Mouse (Mus musculus) midbrain, embryonic 11.5 days (tissue): ENCODE measurements around the gene Pea15a. TPM values are rescaled to one million over a fixed set of nuclear protein-coding genes. Genes with fewer than 3 reads are reported as not detected.

Experiments
- ATAC-seq: fragments of 200-750 bp; cut with Nextera tagmentation; 2 replicates; pipeline ENCODE4 v1.8.0; 2017; ENCODE audit warnings: moderate TSS enrichment, moderate library complexity; ENCODE audit not compliant: low FRiP score
- DNase-seq: peaks from one replicate; pipeline ENCODE4 v3.0.0; 2015; ENCODE audit warnings: low spot score; ENCODE audit errors: missing footprints
- H3K27ac ChIP-seq: fragments of 300-500 bp; sonication (generic); 2 replicates; pipeline ENCODE4 v1.5.1; 2014; ENCODE audit warnings: low read depth, low read length
- H3K27me3 ChIP-seq: fragments of 300-500 bp; sonication (generic); 2 replicates; pipeline ENCODE4 v1.6.1; 2014; ENCODE audit warnings: mild to moderate bottlenecking, low read length, moderate library complexity, mixed read lengths; ENCODE audit not compliant: control insufficient read depth, insufficient read depth
- H3K36me3 ChIP-seq: fragments of 300-500 bp; sonication (generic); 2 replicates; pipeline ENCODE4 v1.6.1; 2014; ENCODE audit warnings: mild to moderate bottlenecking, low read length, moderate library complexity, mixed read lengths; ENCODE audit not compliant: control insufficient read depth, insufficient read depth
- H3K4me1 ChIP-seq: fragments of 300-500 bp; sonication (generic); 2 replicates; pipeline ENCODE4 v1.6.1; 2014; ENCODE audit warnings: low read length; ENCODE audit not compliant: control insufficient read depth, insufficient read depth
- H3K4me2 ChIP-seq: fragments of 300-500 bp; sonication (generic); 2 replicates; pipeline ENCODE4 v1.6.1; 2014; ENCODE audit warnings: mild to moderate bottlenecking, moderate library complexity
- H3K4me3 ChIP-seq: fragments of 300-500 bp; sonication (generic); 2 replicates; pipeline ENCODE4 v1.5.1; 2014; ENCODE audit warnings: low read depth, low read length
- H3K9ac ChIP-seq: fragments of 300-500 bp; sonication (generic); 2 replicates; pipeline ENCODE4 v1.6.1; 2014; ENCODE audit warnings: low read length
- H3K9me3 ChIP-seq: fragments of 300-500 bp; sonication (generic); 2 replicates; pipeline ENCODE4 v1.6.1; 2016; ENCODE audit warnings: low read length; ENCODE audit not compliant: control insufficient read depth
- WGBS: fragments of 180-500 bp; shearing (Covaris S2); extraction: QIAGEN DNeasy Blood & Tissue Kit; methylation state at CpG from one replicate; pipeline ENCODE4 v1.1.7; 2014; 5-methylcytosine and 5-hydroxymethylcytosine counted together
- polyA plus RNA-seq: library from polyadenylated mRNA; unstranded; fragments of >200 nt; fragmentation: Nextera tagmentation; extraction: Ambion mirVana; gene quantifications from 2 replicates; pipeline ENCODE4 v1.2.1, GENCODE M21; 2014

Pea15a gene
- polyA plus RNA-seq, 1 experiment from 2014 or later: 337 TPM

- H3K27ac ChIP-seq: peak overlapping the region; percentile 84; the same call in 1 of the 2 replicates
- H3K9me3 ChIP-seq: no peaks in the 10 kb centered on the region
- H3K9ac ChIP-seq: peak overlapping the region; percentile 97
- H3K4me2 ChIP-seq: peak overlapping the region; percentile 52
- ATAC-seq (no peak), DNase-seq (peak; percentile 88)
- H3K4me1 ChIP-seq: peaks cover 6% of the 10 kb centered on the region
- 21% methylated on average over 19 of the region's 19 CpGs for WGBS
- H3K27me3 ChIP-seq: no peaks in the 10 kb centered on the region
- peaks cover 10% of the 10 kb centered on the region for H3K36me3 ChIP-seq
- H3K4me3 ChIP-seq: peak overlapping the region; percentile 80
Observed at GRCm38 (mm10) chr1:172148955-172149815, 57.4 kb downstream of the Pea15a start.

- Histone ChIP-seq H3K4me1 (peaks cover 6% of the 10 kb centered on the region), H3K9me3 (no peaks in the 10 kb centered on the region), H3K4me3 (peak overlapping the region; percentile 80), H3K36me3 (peaks cover 6% of the 10 kb centered on the region), H3K27ac (peak overlapping the region; percentile 84), H3K27me3 (no peaks in the 10 kb centered on the region), H3K4me2 (peak overlapping the region; percentile 52), H3K9ac (peak overlapping the region; percentile 97)
- ATAC-seq (peak; percentile 70), DNase-seq (peak; percentile 96)
- WGBS: under 1% methylated on average over 40 of the region's 40 CpGs
Observed at GRCm38 (mm10) chr1:172148279-172148954, 58.2 kb downstream of the Pea15a start.

GRCm38 (mm10) chr1:172147835-172148278 is 58.7 kb downstream of the Pea15a start, which contains the start of gene Dcaf8:
Dcaf8 (plus strand) TSS chr1:172148084.
- H3K27me3 ChIP-seq: no peaks in the 10 kb centered on the region
- DNase-seq (peak; percentile 99), ATAC-seq (peak; percentile 99)
- peaks cover 2% of the 10 kb centered on the region; the same call in 1 of the 2 replicates for H3K36me3 ChIP-seq
- under 1% methylated on average over 42 of the region's 42 CpGs for WGBS
- peak within 1 kb of the TSS; percentile 84 for H3K27ac ChIP-seq
- no peaks in the 10 kb centered on the region for H3K9me3 ChIP-seq
- H3K4me3 ChIP-seq: peak within 1 kb of the TSS; percentile 80
- H3K4me1 ChIP-seq: peaks cover 6% of the 10 kb centered on the region
- peak within 1 kb of the TSS; percentile 97 for H3K9ac ChIP-seq
- peak within 1 kb of the TSS; percentile 52 for H3K4me2 ChIP-seq

Other genes with a start within 250 kb of the Pea15a start
- gene Vangl2, start 178.4 kb downstream of the Pea15a start, polyA plus RNA-seq: 49.3 and 52.9 TPM in 2 replicates
- gene Nhlh1, start 149.2 kb downstream of the Pea15a start, polyA plus RNA-seq: 10.7 and 11.0 TPM in 2 replicates
- 178 and 194 TPM in 2 replicates for gene Copa, start 124.3 kb downstream of the Pea15a start, polyA plus RNA-seq
- 107 and 108 TPM in 2 replicates for gene Ncstn, start 124.0 kb downstream of the Pea15a start, polyA plus RNA-seq
- gene Pex19, start 80.0 kb downstream of the Pea15a start, polyA plus RNA-seq: 152 and 153 TPM in 2 replicates
- gene Dcaf8, start 58.7 kb downstream of the Pea15a start, polyA plus RNA-seq: 93.9 and 100.0 TPM in 2 replicates
- gene Casq1, start 13.1 kb upstream of the Pea15a start, polyA plus RNA-seq: 1.4 and 2.1 TPM in 2 replicates
- gene Atp1a4, start 51.6 kb upstream of the Pea15a start, polyA plus RNA-seq: not detected in 2 replicates
- gene Igsf8, start 54.8 kb upstream of the Pea15a start, polyA plus RNA-seq: 47.2 and 55.1 TPM in 2 replicates
- gene Atp1a2, start 91.3 kb upstream of the Pea15a start, polyA plus RNA-seq: 1.4 and 1.9 TPM in 2 replicates
- 0.37 and 0.43 TPM in 2 replicates for gene Kcnj9, start 122.5 kb upstream of the Pea15a start, polyA plus RNA-seq
- 0.75 TPM in 2 replicates for gene Kcnj10, start 134.4 kb upstream of the Pea15a start, polyA plus RNA-seq
- 11.0 and 12.2 TPM in 2 replicates for gene Pigm, start 169.7 kb upstream of the Pea15a start, polyA plus RNA-seq